Mouse (Mus musculus) heart, embryonic 13.5 days (tissue): Measurements from ENCODE around the gene Erf. TPM values are rescaled to one million over a fixed set of nuclear protein-coding genes. Genes with fewer than 3 reads are reported as not detected.

Experiments
- microRNA-seq: library from miRNA; unstranded; fragments of <30 nt; microRNA quantifications from one replicate; pipeline ENCODE4, GENCODE M21; 2016
- polyA plus RNA-seq: library from polyadenylated mRNA; unstranded; fragments of >200 nt; fragmentation: Nextera tagmentation; extraction: Ambion mirVana; gene quantifications from 2 replicates; pipeline ENCODE4 v1.2.1, GENCODE M21; 2015

The Erf gene
- polyA plus RNA-seq, 1 experiment from 2014 or later: 11.2 TPM

Small RNA genes within 50 kb of the gene (microRNA-seq; reads per million reads assigned to microRNA genes)
- gene Mir7048: not detected

Other genes starting within 250 kb of the Erf start
- 1.4 and 1.6 TPM in 2 replicates for gene Atp1a3, start 244.8 kb downstream of the Erf start, polyA plus RNA-seq
- gene Grik5, start 178.4 kb downstream of the Erf start, polyA plus RNA-seq: 4.1 and 4.6 TPM in 2 replicates
- 19.3 and 20.1 TPM in 2 replicates for gene Zfp574, start 178.2 kb downstream of the Erf start, polyA plus RNA-seq
- 0.43 and 0.51 TPM in 2 replicates for gene Pou2f2, start 71.0 kb downstream of the Erf start, polyA plus RNA-seq
- gene Dedd2, start 30.1 kb downstream of the Erf start, polyA plus RNA-seq: 5.3 and 6.6 TPM in 2 replicates
- 2.1 TPM in 2 replicates for gene Zfp526, start 29.3 kb downstream of the Erf start, polyA plus RNA-seq
- gene Gsk3a, start 12.9 kb downstream of the Erf start, polyA plus RNA-seq: 7.8 and 8.2 TPM in 2 replicates
- gene Cic, start 16.9 kb upstream of the Erf start, polyA plus RNA-seq: 22.9 and 23.4 TPM in 2 replicates
- gene Pafah1b3, start 47.2 kb upstream of the Erf start, polyA plus RNA-seq: 145 and 154 TPM in 2 replicates
- gene Prr19, start 50.6 kb upstream of the Erf start, polyA plus RNA-seq: 0.23 and 0.39 TPM in 2 replicates
- gene Tmem145, start 55.3 kb upstream of the Erf start, polyA plus RNA-seq: 0.11 and 0.34 TPM in 2 replicates
- 7.0 and 7.5 TPM in 2 replicates for gene Megf8, start 66.4 kb upstream of the Erf start, polyA plus RNA-seq
- not detected in 2 replicates for gene Cnfn, start 119.0 kb upstream of the Erf start, polyA plus RNA-seq
- 5.7 and 6.9 TPM in 2 replicates for gene Lipe, start 147.9 kb upstream of the Erf start, polyA plus RNA-seq
- 0.27 and 0.40 TPM in 2 replicates for gene Cxcl17, start 162.1 kb upstream of the Erf start, polyA plus RNA-seq
- 2.6 and 2.9 TPM in 2 replicates for gene Ceacam1, start 226.8 kb upstream of the Erf start, polyA plus RNA-seq